Mouse (Mus musculus): Measurements from ENCODE around the gene Gm21119. TPM values are rescaled to one million over a fixed set of nuclear protein-coding genes. Genes with fewer than 3 reads are reported as not detected.
"Not testable (repeated sequence)": the region's sequence is repeated elsewhere in the genome, so short reads cannot be mapped to it uniquely, and the experiment has no call there.

Gene Gm21119
- total RNA-seq (2021), result under 1 TPM; 0.17 to 0.44 TPM

DNA sequence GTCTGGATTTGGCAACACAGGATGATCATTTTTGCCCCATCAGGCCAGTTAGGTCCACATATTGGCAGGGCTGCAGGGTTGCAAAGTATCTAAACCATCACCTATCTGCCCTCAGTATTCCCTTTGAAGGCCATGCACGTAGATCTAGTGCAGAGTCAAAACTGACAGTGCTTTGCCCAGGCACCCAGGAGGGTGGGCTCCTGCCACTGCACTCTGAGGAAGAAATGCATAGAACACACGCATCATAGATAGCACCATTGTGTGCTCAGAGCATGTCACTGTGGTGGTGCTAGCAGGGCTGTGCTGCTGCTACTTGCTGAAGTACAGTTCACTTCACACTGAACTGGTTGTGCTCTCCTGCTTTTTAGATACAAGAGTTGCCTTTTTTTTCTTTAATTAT is at the start of gene Gm21119:
Gene Gm21119, plus strand, starts transcription at position 301 of the 400 bp plus-strand sequence.
- DNase-seq (ENCODE audit: low spot score); intact Hi-C loops (cut with DNase I): not testable (repeated sequence)

DNA sequence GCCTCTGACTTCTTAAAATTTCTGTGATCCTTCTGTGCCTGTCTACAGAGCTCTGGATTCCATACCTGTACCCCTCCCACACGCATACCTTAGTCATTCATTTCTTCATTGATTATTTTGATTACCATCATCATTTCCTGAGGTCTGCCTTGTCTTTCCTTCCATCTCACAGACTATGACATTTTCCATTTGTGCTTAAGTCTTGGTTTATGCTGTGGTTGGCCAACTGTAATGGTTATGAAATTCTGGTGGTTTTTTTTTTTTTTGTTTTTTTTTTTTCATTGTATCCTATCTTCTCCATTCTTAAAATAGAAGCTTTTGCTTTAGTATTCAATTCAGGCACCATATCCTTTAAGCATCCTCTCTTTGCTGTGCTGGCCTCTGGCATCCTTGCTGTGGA is 48.0 kb upstream of the Gm21119 start:
- intact Hi-C loops (cut with DNase I); DNase-seq (ENCODE audit: low spot score): not testable (repeated sequence)

DNA sequence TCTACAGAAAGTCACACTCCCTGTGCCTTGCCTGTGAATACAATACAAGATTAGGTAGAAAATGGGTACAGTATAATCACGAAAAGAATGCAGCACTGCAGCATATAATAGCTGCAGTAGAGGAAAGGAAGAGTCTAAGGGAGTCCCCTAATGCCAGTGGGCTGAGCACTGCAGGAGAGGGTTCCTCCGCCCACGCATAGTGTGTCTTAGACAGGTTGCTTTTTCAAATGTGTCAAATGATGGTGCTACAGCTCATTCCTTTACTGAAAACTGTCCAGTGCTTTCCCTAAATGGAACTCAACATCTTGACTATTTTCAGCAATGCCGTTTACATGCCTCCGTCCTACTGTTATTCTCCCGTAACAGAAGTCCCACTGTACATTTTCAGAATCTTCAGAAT is 33.6 kb upstream of the Gm21119 start:
- intact Hi-C loops (cut with DNase I); DNase-seq (ENCODE audit: low spot score): not testable (repeated sequence)

DNA sequence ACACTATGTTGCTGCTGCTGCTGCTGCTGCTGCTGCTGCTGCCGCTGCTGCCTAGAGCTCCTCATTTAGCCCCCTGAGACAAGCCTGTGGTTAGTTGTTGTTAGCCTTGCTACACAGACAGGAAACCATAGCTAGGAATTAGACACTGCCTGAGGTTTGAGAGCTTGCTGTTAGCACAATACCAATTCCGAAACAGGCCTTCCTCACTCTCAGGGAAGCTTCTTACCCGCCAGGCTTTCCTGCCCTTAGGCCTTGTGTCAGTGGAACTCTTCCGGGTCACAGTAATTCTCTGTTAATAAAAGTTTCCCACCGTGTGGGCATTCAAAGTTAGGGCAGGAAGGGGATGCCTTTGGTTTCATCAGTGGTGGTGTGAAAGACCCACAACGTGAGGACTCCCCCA is 31.9 kb upstream of the Gm21119 start:
- intact Hi-C loops (cut with DNase I); DNase-seq (ENCODE audit: low spot score): not testable (repeated sequence)

DNA sequence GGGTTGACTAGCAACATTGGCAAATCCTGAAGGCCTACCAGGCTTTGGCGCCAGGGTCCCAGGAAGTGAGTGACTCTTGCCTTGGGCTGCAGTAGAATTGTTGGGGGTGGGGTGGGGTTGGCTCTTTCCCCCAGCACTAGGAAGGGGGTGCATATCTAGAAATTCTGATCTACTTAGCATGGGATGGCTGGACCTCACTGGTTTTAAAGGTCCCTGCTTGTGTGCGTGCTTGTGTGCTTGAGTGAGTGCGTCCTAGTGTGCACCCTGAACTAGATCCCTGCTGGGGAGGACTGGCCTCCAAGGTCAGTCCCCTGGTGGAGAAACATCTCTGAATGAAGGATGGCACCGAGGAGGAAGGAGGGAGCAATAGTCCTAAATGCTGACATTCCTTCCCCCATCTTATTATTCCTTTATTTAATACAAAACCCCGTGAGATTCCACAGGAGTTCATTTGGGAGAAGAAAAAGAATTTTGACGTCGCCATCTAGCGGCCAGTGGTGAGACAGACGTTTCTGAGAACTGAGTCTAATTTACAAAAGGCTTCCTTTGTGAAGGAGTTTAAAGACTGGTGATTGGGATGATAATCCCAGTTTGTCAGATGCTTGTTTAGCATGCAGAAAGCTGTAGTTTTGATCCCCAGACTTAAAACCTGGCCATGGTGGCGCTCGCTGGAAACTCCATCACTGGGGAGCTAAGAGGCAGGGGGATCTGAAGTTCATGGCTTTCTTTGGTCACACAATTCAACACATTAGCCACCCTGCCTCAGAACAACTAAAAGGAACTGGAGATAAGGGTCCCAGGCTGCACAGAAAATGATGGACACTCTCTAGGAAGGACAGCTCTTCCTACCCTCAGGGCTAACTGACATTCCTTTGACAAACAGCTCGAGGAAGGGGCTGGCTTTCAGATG is 26.2 kb upstream of the Gm21119 start:
- intact Hi-C loops (cut with DNase I), result not testable (repeated sequence)
- peak; percentile 10 for DNase-seq (ENCODE audit: low spot score)

DNA sequence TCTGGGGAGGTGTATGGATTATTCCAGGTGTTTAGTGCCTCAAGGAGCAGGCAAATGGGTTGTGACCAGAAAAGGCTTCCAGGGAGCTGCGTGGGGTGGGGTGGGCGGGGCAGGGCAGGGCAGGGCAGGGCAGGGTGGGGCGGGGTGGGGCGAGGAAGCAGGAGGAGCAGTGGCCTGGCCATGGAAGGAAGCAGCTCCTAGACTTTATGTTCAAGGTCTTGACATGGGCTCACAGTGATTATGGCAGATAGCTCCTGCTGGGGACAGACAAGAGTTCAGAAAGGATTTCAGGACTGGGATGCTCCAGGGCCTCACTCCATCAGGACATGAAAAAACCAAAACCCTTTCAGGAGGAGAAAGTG is 25.6 kb upstream of the Gm21119 start:
- intact Hi-C loops (cut with DNase I), result not testable (repeated sequence)
- peak; percentile 16 for DNase-seq (ENCODE audit: low spot score)

DNA sequence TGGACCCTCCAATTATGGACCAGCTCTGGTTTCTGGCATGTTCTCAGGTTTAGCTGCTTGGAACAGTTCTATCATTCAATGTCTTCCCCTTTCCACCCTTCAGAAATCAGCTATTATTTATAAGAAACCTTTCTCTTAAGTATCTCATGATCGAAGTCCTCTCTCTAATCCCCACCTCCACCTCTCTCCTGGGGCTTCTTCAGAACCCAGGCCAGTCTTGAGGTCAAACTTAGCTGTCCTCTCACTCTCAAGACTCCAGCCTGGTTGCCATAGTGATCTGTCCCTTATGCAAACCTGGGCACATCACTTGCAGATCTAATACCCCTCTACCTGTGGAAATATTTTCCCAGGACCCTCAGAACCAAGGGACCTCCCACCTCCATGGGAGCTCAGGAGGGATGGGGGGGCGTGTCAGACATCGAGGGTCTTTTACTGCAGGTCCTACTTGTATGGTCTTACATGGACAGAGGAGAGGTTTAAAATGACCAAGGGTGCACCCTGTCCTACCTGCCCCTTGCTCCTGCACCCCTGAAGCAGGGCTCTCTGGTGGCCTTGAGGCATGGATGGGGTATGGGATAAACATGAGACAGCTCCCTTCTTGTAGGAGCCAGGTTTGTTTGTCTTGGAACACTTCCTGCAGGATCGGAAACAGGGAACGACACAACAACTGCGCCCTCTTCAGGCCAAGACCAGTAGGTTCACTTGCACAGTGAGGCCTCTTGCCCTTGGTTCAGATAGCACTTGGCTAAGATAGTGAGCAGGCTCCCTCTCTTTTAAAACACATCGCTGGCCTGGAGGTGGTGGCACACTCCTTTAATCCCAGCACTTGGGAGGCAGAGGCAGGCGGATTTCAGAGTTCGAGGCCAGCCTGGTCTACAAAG is 24.4 kb upstream of the Gm21119 start:
- peak; percentile 51 for DNase-seq (ENCODE audit: low spot score)
- intact Hi-C loops (cut with DNase I), result not testable (repeated sequence)

DNA sequence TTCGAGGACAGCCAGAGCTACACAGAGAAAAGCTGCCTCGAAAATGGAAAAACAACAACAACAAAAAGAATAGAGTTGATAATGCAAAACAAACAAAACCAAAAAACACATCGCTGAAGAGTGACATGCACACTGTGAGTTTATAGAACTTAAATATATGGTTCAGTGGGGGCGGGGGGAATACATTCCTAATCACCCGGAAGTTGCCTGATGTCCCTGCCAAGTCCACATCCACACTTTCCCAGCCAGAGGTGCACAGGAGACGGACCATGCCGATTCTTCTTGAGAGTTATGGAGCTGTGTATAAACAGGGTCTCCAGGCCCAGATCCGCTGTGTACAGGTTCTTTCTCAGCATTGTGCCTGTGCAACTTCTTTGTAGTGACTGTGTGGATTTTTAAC is 23.7 kb upstream of the Gm21119 start:
- DNase-seq (ENCODE audit: low spot score); intact Hi-C loops (cut with DNase I): not testable (repeated sequence)

DNA sequence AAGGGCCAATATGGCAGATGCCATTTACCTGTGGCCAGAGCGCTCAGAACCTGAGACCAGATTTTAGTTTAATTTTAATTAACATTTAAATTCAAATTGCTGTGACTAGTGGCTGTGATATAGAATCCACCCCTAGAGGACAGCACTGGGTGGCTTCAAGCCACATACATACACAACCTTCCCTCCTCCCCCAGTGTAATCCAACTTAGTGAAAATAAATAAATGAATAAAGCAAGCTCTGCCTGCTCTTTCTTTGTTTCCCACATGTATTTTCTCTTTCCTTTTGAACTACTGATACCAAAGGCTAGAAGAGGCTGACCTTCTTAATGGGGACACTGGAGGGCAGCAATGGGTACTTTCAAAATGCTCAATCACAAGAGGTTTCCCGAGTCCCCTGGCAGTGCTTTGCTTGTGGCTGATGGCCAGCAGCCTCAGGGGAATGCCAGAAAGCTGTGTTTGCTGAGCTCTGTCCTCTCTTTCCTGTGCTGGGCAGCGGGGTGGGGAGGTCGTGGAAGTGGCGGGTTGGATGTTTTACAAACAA is 21.9 kb upstream of the Gm21119 start:
- DNase-seq (ENCODE audit: low spot score); intact Hi-C loops (cut with DNase I): not testable (repeated sequence)

DNA sequence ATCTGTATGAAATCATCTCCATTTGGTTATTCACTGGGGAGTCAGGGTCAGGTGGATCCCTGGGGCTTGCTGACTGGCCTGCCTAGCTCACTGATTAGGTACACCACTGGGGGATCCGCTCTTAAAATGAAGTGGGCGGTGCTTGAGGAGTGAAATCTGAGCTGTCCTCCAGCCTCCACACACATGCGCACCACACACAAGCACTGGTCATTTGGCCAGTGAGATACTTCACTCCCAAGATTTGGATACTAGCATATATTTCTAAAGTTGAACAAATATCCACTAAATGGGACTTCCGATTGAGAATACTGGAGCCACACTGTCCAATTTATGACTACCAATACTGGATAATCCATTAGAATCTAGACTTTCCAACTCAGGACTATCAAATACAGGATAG is 20.9 kb upstream of the Gm21119 start:
- DNase-seq (ENCODE audit: low spot score), result peak; percentile 70
- intact Hi-C loops (cut with DNase I), result not testable (repeated sequence)

DNA sequence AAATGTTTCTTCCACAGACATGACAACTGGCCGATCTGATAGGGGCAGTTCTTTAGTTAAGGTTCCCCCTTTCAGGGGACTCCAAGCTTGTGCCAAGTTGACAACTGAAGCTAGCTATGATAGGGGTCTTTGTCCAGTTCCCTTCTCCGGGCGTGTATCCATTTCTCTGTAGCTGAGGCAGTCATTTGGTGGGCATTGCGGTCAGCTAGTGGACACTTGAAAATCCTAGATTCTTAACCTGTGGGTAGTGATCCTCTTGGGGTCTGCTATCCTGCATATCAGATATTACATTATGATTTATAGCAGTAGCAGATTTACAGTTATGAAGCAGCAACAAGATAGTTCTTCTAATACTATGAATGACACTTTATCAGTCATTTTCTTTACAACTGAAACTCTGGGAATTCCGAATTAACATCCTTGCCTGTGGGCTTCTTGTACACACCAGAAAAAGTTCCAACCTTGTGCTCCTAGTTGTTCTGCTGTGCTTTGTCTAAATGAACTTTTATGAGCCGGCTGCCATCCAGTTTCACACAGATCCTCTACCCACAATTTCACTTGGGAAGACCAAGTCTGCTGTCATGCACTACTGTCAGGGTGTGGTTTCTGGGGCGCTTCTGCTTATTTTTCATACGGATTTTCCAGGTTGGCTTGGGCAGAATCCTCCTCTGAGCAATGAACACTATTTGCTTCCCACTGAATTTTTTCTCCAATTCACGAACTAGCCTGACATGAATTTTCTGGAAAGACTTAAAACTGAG is 18.5 kb upstream of the Gm21119 start:
- intact Hi-C loops (cut with DNase I), result not testable (repeated sequence)
- peak; percentile 16 for DNase-seq (ENCODE audit: low spot score)

DNA sequence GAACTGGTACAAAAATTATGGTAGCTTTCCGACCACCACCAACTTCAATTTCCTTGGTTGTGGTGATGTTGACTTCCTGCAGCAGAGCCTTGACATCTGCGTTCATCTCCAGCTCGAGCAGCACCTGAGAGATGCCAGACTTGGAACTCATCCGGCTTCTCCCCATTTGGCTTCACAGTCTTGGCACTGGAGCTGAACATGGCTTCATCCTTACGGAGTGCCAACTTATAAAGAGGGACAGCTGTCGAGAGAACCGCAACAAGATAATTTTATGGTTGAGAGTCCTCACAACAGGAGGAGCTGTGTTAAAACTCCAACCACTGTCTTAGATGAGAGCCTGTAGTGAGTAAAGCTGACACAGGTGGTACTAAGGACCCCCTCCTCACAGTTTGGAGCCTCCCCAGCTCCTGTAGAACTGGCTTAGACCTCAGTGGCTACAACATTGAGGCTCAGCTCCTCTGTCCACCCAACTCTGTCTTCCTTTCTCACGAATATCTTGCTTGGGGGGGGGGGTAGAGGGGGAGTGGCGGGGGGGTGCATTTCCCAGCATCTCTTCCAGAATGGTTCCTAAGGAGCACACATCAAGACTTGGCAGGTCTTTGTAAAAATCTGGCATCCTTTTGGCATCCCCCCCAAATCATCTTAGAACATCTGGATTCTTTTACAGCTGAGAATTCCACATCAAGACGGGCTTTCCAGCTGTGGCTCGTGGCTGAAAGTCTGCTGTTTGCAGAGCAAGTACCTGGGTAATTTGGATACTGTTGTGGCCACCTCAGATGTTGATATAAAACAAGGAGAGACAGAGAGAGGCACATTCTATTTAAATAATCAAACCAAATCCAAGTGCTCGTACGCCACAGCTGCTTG is 17.6 kb upstream of the Gm21119 start:
- intact Hi-C loops (cut with DNase I), result not testable (repeated sequence)
- peak; percentile 67 for DNase-seq (ENCODE audit: low spot score)

DNA sequence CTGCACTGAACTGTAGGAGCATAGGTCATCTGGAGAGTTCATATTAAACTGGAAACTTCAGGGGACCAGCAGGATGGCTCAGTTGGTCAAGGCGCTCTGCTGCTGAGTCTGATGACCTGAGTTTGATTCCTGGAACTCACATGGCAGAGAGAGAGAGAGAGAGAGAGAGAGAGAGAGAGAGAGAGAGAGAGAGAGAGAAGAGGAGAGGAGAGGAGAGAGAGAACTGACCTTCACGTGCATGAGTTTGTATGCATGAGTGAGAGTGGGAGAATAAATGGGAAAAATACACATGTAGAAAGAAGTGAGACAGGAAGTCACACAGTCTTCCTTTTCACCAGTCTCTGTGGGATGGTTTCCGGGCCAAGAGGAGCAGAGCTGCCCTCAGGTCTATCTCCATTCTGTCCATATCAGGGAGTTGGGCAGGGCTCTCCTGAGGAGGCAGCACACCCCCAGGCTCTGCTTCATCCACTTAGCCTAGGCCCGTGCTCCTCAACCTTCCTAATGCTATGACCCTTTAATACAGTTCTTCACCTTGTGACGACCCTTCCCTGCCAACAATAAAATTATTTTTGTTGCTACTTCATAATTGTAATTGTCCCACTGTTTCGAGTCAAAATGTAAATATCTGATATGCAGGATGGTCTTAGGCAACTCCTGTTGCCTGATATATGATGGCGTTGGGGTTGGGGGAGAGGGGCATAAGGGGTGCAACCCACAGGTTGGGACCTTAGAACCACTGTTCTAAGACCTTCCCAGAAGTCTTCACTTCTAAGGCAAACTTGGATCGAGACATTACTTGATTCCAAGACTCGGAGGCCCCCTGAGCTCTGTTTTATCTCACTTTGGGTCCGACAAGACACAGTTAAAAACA is 16.2 kb upstream of the Gm21119 start:
- DNase-seq (ENCODE audit: low spot score); intact Hi-C loops (cut with DNase I): not testable (repeated sequence)

DNA sequence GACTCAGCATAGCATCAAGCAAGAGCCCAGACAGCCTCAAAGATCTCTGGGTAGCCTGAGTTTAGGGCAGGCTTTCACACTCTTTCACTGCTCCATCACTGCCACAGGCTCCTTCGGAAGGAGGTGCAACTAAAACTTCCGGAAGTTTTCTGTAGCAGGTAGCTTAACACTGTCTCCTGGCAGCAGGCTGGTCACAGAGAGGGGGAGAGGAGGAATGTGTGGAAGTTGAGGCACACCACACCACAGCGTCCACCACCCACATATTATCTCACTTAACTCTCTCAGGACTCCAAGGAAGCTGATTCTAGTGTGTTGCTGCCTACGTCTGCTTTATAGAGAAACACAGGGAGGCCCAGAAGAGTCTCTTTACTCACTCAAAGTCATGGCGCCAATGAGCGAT is 15.4 kb upstream of the Gm21119 start:
- intact Hi-C loops (cut with DNase I); DNase-seq (ENCODE audit: low spot score): not testable (repeated sequence)

DNA sequence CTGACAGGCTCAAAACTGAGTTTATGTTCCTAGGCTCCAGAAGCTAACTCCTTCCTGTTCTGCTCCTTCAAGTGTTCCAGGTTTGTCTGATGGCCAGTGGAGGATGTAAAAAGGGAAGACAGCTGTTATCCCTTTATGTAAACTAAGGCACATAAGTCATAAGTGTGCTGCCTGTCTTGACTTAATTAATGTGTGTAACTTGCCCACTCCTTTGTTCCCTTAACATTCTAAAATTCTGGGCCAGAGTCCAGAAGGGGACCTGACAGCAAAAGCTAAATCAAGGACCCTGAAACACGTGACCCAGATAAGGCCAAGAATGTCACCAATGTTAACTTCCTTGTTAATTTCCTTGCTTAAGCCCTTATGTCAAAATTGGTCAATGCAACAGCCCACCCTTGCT is 3.9 kb upstream of the Gm21119 start:
- DNase-seq (ENCODE audit: low spot score); intact Hi-C loops (cut with DNase I): not testable (repeated sequence)

DNA sequence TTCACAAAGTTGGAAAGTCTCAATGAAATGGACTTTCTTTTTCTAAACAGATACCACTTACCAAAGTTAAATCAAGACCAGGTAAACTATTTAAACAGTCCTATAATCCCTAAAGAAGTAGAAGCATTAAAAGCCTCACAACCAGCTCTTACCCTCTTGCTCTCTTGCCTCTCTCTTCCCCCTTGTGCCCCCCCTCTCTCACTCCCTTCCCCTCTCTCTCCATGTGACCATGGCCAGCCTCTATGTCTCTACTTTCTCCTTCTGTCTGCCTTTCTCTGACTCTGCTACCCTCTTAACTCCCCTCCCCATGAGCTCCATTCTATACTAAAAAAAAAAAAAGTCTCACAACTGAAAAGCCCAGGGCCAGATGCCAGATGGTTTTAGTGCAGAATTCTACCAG is 2.0 kb upstream of the Gm21119 start:
- DNase-seq (ENCODE audit: low spot score), result not testable (repeated sequence)

DNA sequence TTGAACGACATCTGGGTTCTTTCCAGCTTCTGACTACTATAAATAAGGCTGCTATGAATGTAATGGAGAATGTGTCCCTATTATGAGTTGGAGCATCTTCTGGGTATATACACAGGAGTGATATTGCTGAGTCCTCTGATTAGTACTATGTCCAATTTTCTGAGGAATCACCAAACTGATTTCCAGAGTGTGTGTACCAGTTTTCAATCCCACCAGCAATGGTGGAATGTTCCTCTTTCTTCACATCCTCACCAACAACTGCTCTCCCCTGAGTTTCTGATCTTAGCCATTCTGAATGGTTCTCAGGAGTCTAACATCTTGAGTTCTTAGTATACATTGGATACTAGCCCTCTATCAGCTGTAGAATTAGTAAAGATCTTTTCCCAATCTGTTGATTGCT is 16.0 kb downstream of the Gm21119 start:
- DNase-seq (ENCODE audit: low spot score); intact Hi-C loops (cut with DNase I): not testable (repeated sequence)

More for the DNA sequence above, 2.0 kb upstream of the Gm21119 start:
- intact Hi-C loops (cut with DNase I), result not testable (repeated sequence)

DNA sequence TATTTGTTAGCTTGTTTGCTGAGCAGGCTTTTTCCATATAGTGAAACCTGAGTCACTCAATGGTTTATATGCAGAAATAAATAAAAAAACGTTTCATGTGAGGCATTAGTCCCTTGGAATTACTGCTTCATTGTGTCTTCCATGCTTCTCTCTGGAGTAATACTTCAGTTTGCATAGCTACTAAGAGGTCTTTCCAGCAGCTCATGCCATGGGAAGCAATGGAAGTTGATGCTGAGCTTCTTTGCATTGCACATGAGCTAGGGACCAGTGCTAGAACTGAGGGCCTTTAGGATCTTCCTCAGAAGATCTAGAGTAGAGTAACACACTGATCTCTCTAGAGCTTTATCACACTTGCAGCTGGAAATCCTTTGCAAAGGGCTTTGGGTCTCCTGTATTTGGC is 23.2 kb downstream of the Gm21119 start:
- intact Hi-C loops (cut with DNase I); DNase-seq (ENCODE audit: low spot score): not testable (repeated sequence)
